Mouse (Mus musculus): Measurements from ENCODE around the gene 4932438H23Rik. TPM values are rescaled to one million over a fixed set of nuclear protein-coding genes. Genes with fewer than 3 reads are reported as not detected.

Gene 4932438H23Rik
- polyA plus RNA-seq, 1 experiment from 2014 or later, result 0.49 TPM

DNA sequence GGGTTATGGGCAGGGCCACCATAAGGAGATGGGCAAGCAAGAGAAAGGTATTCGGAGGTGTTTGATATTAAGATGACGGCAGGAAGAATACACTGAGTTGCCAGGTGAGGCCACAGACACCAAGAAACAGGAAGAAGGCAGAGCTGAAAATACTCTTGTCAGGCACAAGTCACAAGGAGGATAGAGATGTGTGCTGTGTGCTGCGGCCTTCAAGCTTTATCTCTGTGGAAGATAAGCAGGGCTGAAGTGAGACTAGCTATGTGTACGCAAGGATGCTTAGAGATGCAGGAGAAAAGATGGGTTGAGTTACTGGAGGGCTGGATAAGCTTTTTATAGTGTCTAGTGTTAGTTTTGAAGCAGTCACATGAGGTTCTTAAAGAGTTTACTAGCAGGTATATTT, 37.7 kb downstream of the 4932438H23Rik start:
- H3K36me3 ChIP-seq (ENCODE audit: control insufficient read depth, insufficient read depth, low read length), result no peaks in the 10 kb centered on the region
- ATAC-seq (ENCODE audit: low read depth), result no peak
- H3K27me3 ChIP-seq (replicated peaks; ENCODE audit: control insufficient read depth, insufficient read depth, low read length), result no peaks in the 10 kb centered on the region
- H3K4me1 ChIP-seq (ENCODE audit: control insufficient read depth, insufficient read depth, low read length), result 0 out of 2 replicates have a peak, but pooled peaks cover 4% of the 10 kb centered on the region
- 87% methylated on average over 4 of the region's 4 CpGs for WGBS
- H3K9me3 ChIP-seq (ENCODE audit: control insufficient read depth, low read length), result no peaks in the 10 kb centered on the region
- no peak overlapping the region for H3K9ac ChIP-seq (ENCODE audit: low read depth, low read length)
- H3K4me3 ChIP-seq (ENCODE audit: low read depth, low read length), result no peak overlapping the region
- DNase-seq (ENCODE audit: low spot score), result no peak
- no peak overlapping the region for H3K4me2 ChIP-seq (ENCODE audit: low read depth, low read length)
- H3K27ac ChIP-seq (replicated peaks; ENCODE audit: low read depth, low read length), result no peak overlapping the region

DNA sequence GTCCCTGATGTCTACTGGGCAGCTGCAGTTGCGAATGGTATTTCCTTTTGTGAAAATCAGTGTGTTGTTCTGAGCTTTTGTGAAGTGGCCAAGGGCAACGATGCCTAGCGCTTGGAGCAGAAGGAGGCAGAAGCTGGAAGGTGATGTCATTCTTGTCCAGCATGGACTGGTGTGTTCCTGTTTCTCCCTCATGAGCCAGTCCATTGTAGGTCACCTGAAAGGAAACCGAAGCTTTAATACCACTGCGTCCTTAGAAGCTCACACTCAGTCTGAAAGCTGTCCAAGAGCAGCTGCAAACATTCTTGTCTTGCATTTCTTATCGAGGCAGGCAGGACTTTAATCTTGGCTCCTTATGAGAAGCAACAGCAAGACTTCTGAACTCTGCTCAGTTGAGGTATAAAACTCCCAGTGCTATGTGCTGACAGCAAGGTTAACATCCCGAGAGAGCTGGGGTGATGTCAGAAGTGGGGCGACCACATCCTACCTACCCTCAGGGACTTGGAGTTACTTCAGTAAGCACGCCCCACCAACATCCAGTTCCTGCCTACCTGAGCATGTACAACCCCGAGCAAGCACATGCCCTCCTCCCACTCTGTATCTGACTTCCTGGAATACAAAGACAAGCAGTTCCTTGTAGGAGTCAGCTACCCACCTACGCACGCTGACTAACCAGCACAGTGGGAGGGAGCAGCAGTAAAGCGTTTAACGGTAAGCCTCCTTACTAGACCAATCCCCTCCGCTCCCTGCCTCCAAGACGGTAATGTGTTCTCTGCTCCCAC, 38.7 kb downstream of the 4932438H23Rik start:
- Histone ChIP-seq H3K36me3 (ENCODE audit: control insufficient read depth, insufficient read depth, low read length) (no peaks in the 10 kb centered on the region), H3K4me1 (ENCODE audit: control insufficient read depth, insufficient read depth, low read length) (0 out of 2 replicates have a peak, but pooled peaks cover 4% of the 10 kb centered on the region), H3K27me3 (replicated peaks; ENCODE audit: control insufficient read depth, insufficient read depth, low read length) (no peaks in the 10 kb centered on the region), H3K27ac (replicated peaks; ENCODE audit: low read depth, low read length) (peak overlapping the region; percentile 21; the same call in 1 of the 2 replicates), H3K4me3 (ENCODE audit: low read depth, low read length) (no peak overlapping the region), H3K9ac (ENCODE audit: low read depth, low read length) (0 out of 2 replicates have a peak overlapping the region, but pooled peaks have one; percentile 22), H3K9me3 (ENCODE audit: control insufficient read depth, low read length) (no peaks in the 10 kb centered on the region), H3K4me2 (ENCODE audit: low read depth, low read length) (no peak overlapping the region)
- DNase-seq (ENCODE audit: low spot score), result peak; percentile 29
- ATAC-seq (ENCODE audit: low read depth), result peak; percentile 65; the same call in 1 of the 2 replicates
- 49% methylated on average over 16 of the region's 16 CpGs for WGBS

DNA sequence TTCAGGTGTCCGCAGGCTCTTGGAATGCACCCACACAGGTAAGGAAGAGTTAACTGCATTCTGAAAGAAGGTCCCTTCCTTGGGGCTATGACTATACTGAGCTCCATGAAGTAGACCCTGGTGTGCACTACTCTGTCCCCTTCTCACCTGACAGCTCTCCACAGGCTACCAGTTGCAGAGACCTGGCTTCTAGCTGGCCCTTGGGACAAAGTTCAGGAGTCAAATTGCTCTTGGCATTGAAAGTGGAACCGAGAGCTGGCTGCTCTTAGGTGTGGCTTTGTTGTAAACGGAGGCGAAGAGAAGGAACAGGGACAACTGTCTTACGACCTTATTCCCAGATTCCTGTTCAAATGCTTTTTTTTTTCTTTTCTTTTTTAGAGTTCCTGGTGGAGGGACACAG, 39.8 kb downstream of the 4932438H23Rik start:
- Histone ChIP-seq H3K27ac (replicated peaks; ENCODE audit: low read depth, low read length) (no peak overlapping the region), H3K4me2 (ENCODE audit: low read depth, low read length) (no peak overlapping the region), H3K27me3 (replicated peaks; ENCODE audit: control insufficient read depth, insufficient read depth, low read length) (no peaks in the 10 kb centered on the region), H3K9ac (ENCODE audit: low read depth, low read length) (no peak overlapping the region), H3K9me3 (ENCODE audit: control insufficient read depth, low read length) (no peaks in the 10 kb centered on the region), H3K4me3 (ENCODE audit: low read depth, low read length) (no peak overlapping the region), H3K4me1 (ENCODE audit: control insufficient read depth, insufficient read depth, low read length) (0 out of 2 replicates have a peak, but pooled peaks cover 4% of the 10 kb centered on the region), H3K36me3 (ENCODE audit: control insufficient read depth, insufficient read depth, low read length) (no peaks in the 10 kb centered on the region)
- WGBS, result 69% methylated on average over 5 of the region's 5 CpGs
- ATAC-seq (ENCODE audit: low read depth) (no peak), DNase-seq (ENCODE audit: low spot score) (no peak)

DNA sequence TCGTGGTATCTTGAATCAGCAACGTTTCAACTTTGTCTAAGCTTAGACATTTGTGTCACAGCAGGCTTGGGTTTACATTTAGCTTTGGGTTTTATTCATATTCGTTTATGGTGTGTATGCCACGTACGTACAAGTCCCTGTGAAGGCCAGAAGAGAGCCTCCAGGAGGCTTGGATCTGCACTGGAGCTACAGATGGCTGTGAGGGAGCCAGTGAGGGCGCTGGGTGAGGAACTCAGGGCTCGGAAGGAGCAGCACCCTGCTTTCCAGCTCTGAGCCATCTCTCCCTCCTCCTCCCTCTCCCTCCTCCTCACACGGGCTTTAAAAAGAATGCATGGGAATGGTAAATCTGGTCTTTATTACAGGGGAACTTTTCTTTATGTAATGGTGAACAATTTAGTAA, 41.3 kb downstream of the 4932438H23Rik start:
- no peaks in the 10 kb centered on the region for H3K27me3 ChIP-seq (replicated peaks; ENCODE audit: control insufficient read depth, insufficient read depth, low read length)
- H3K4me1 ChIP-seq (ENCODE audit: control insufficient read depth, insufficient read depth, low read length), result 0 out of 2 replicates have a peak, but pooled peaks cover 4% of the 10 kb centered on the region
- ATAC-seq (ENCODE audit: low read depth), result no peak
- H3K27ac ChIP-seq (replicated peaks; ENCODE audit: low read depth, low read length), result no peak overlapping the region
- H3K4me3 ChIP-seq (ENCODE audit: low read depth, low read length), result no peak overlapping the region
- H3K4me2 ChIP-seq (ENCODE audit: low read depth, low read length), result no peak overlapping the region
- H3K36me3 ChIP-seq (ENCODE audit: control insufficient read depth, insufficient read depth, low read length), result no peaks in the 10 kb centered on the region
- no peak overlapping the region for H3K9ac ChIP-seq (ENCODE audit: low read depth, low read length)
- WGBS, result 46% methylated on average over 8 of the region's 8 CpGs
- no peaks in the 10 kb centered on the region for H3K9me3 ChIP-seq (ENCODE audit: control insufficient read depth, low read length)
- DNase-seq (ENCODE audit: low spot score), result no peak

DNA sequence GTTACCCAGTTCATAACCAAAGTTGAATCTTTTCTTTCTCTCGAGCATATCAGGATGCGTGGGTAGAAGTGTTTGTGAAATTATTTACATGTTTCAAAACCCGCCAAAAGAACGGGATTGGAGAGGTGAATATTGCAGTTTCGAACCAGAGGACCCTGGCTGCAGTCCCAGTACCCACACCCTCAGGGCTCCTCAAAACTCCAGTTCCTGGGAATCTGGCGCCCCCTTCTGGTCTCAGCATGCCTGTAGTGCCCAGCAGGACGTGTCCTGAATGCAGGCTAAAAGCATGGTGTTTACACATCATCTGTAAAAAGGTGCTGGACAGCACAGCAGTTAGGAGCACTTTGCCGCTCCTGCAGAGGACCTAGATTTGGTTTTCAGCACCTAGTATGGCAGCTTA, 49.4 kb downstream of the 4932438H23Rik start:
- H3K9me3 ChIP-seq (ENCODE audit: control insufficient read depth, low read length), result no peaks in the 10 kb centered on the region
- ATAC-seq (ENCODE audit: low read depth), result no peak
- no peak overlapping the region for H3K9ac ChIP-seq (ENCODE audit: low read depth, low read length)
- peaks cover 12% of the 10 kb centered on the region for H3K36me3 ChIP-seq (ENCODE audit: control insufficient read depth, insufficient read depth, low read length)
- 60% methylated on average over 8 of the region's 8 CpGs for WGBS
- no peak overlapping the region for H3K27ac ChIP-seq (replicated peaks; ENCODE audit: low read depth, low read length)
- peak overlapping the region; percentile 76; the same call in 1 of the 2 replicates for H3K4me2 ChIP-seq (ENCODE audit: low read depth, low read length)
- H3K4me1 ChIP-seq (ENCODE audit: control insufficient read depth, insufficient read depth, low read length), result peaks cover 10% of the 10 kb centered on the region
- H3K4me3 ChIP-seq (ENCODE audit: low read depth, low read length), result no peak overlapping the region
- no peaks in the 10 kb centered on the region for H3K27me3 ChIP-seq (replicated peaks; ENCODE audit: control insufficient read depth, insufficient read depth, low read length)
- DNase-seq (ENCODE audit: low spot score), result peak; percentile 24

DNA sequence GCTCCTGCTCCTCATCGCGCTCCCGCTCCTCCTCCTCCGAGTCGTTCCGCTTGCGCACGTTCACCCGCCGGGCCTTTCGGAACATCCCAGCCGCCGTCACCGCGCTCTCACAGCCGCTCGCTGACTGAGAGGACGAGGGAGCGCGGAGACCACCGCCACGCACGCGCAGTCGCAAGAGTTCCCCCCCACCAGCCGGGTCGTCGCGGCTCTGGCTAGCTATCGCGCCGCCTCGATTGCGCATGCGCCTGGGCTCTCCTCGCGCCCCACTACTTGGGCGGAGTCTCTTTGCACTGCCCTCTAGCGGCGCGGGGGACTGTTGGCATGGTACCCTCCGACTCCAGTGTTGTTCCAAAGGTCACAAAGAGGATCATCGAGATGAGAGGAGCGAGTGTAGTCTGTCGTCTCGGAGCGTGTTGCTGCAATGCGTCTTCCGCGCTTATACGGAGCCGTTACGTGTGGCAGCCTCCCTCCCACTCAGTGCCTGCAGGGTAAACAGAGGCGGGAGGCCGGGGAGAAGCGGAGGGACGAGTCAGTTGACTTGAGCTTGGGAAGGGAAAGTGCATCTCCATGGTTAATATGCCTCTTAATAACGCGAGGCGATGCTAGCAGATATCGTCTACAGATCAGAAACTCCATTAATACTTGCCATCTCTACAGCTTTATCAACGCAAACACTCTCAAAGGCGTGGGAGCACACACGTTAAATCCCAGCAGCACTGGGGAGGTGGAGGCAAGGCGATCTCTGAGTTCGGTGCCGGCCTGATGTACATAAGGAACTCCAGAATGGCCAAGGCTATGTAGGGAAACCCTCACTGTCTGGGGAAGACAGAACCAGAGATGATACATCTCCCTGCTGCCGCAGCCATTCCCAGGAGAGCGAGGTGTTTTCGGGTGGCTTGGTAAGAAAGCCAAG, 50.4 kb downstream of the 4932438H23Rik start, which contains the start of gene Paxbp1:
Gene Paxbp1, minus strand, starts transcription at position 274 of the 913 bp plus-strand sequence.
- Histone ChIP-seq H3K4me1 (ENCODE audit: control insufficient read depth, insufficient read depth, low read length) (peaks cover 10% of the 10 kb centered on the region), H3K9ac (ENCODE audit: low read depth, low read length) (peak within 1 kb of the TSS; percentile 96), H3K4me2 (ENCODE audit: low read depth, low read length) (peak within 1 kb of the TSS; percentile 89), H3K36me3 (ENCODE audit: control insufficient read depth, insufficient read depth, low read length) (peaks cover 17% of the 10 kb centered on the region), H3K27me3 (replicated peaks; ENCODE audit: control insufficient read depth, insufficient read depth, low read length) (no peaks in the 10 kb centered on the region), H3K9me3 (ENCODE audit: control insufficient read depth, low read length) (no peaks in the 10 kb centered on the region), H3K27ac (replicated peaks; ENCODE audit: low read depth, low read length) (peak within 1 kb of the TSS; percentile 96), H3K4me3 (ENCODE audit: low read depth, low read length) (peak within 1 kb of the TSS; percentile 97)
- WGBS, result 3% methylated on average over 57 of the region's 70 CpGs
- DNase-seq (ENCODE audit: low spot score) (peak; percentile 99), ATAC-seq (ENCODE audit: low read depth) (peak; percentile 98)

DNA sequence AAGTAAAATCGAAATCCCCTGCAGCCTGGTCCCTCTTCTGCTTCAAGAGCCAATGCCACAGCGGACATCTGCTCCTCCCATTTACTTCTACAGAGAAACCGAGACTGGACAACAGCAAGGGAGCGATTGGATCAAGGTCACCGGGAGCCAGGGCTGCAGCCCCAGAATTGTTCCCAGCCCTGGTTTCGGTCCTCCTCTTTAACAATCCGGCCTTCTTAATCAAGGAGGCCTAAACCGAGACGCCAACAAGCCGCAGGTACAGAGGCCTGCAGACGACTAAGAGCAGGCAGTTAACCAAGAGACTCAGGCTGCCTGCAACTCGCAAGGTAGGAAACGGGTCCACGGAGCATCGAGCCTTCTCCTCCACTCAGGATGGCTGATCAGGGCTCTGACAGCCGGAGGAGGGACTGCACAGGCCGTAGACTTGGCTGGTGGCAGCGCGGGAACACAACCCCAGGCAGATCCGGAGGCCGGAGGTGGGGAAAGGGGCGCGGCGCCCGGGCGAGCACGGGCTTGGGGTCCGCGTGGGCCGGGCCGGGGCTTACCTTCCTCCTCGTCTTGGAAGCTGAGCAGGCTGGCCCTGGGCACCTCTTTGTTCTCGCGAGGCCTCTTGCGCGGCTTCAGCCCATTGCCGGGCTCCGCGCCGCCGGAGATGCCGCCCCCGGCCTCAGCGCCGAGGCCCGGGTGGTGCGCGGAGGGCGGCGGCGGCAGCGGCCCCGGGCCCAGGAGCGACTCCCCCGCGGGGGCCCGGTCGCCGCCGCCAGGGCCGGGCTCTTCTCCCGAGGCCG, 51.3 kb downstream of the 4932438H23Rik start:
- DNase-seq (ENCODE audit: low spot score) (peak; percentile 71), ATAC-seq (ENCODE audit: low read depth) (peak; percentile 74)
- Histone ChIP-seq H3K27ac (replicated peaks; ENCODE audit: low read depth, low read length) (peak overlapping the region; percentile 96), H3K4me1 (ENCODE audit: control insufficient read depth, insufficient read depth, low read length) (peaks cover 10% of the 10 kb centered on the region), H3K9me3 (ENCODE audit: control insufficient read depth, low read length) (no peaks in the 10 kb centered on the region), H3K36me3 (ENCODE audit: control insufficient read depth, insufficient read depth, low read length) (peaks cover 26% of the 10 kb centered on the region), H3K9ac (ENCODE audit: low read depth, low read length) (peak overlapping the region; percentile 96), H3K4me3 (ENCODE audit: low read depth, low read length) (peak overlapping the region; percentile 97), H3K4me2 (ENCODE audit: low read depth, low read length) (peak overlapping the region; percentile 89), H3K27me3 (replicated peaks; ENCODE audit: control insufficient read depth, insufficient read depth, low read length) (no peaks in the 10 kb centered on the region)
- WGBS, result under 1% methylated on average over 15 of the region's 63 CpGs

DNA sequence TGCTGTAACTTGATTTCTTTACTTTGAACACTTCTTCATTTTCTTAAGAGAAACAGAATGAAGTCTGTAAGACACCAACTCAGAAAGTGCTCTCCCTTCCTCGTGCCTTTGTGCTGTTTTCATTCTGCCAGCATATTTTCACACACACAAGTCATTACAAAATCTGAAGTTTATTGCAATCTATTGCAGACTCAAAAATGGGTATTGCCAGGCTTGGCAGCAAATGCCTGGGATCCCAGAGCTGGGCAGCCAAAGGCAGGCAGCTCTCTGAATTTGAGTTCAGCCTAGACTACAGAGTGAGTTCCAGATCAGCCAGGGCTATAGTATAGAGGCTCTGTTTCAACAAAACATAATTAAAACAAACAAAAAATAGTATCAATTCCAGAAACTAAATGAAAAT, 52.3 kb downstream of the 4932438H23Rik start:
- peaks cover 31% of the 10 kb centered on the region for H3K36me3 ChIP-seq (ENCODE audit: control insufficient read depth, insufficient read depth, low read length)
- H3K9me3 ChIP-seq (ENCODE audit: control insufficient read depth, low read length), result no peaks in the 10 kb centered on the region
- H3K4me3 ChIP-seq (ENCODE audit: low read depth, low read length), result peak overlapping the region; percentile 97
- WGBS, result 39% methylated on average over 1 of the region's 1 CpGs
- H3K27ac ChIP-seq (replicated peaks; ENCODE audit: low read depth, low read length), result no peak overlapping the region
- H3K27me3 ChIP-seq (replicated peaks; ENCODE audit: control insufficient read depth, insufficient read depth, low read length), result no peaks in the 10 kb centered on the region
- peaks cover 10% of the 10 kb centered on the region for H3K4me1 ChIP-seq (ENCODE audit: control insufficient read depth, insufficient read depth, low read length)
- H3K9ac ChIP-seq (ENCODE audit: low read depth, low read length), result peak overlapping the region; percentile 96
- peak overlapping the region; percentile 89 for H3K4me2 ChIP-seq (ENCODE audit: low read depth, low read length)
- DNase-seq (ENCODE audit: low spot score) (no peak), ATAC-seq (ENCODE audit: low read depth) (no peak)
